Mouse (Mus musculus) heart, adult 2 months (tissue): Measurements from ENCODE around the gene Hormad2.

ENCODE experiments used
- CTCF ChIP-seq: fragments of 200-600 bp; IDR thresholded peaks from 2 replicates; pipeline ENCODE4 v1.8.1; 2022; ENCODE audit warnings: antibody characterized with exemption, mild to moderate bottlenecking, moderate library complexity
- EP300 ChIP-seq: fragments of 200-500 bp; IDR thresholded peaks from 2 replicates; pipeline ENCODE4 v1.6.1; 2011; ENCODE audit warnings: low read depth, low read length, control low read depth; ENCODE audit not compliant: insufficient read depth
- POLR2A ChIP-seq: fragments of 200-500 bp; IDR thresholded peaks from 2 replicates; pipeline ENCODE4 v1.6.1; 2011; ENCODE audit warnings: mild to moderate bottlenecking, low read depth, low read length, control low read depth; ENCODE audit not compliant: insufficient read depth

DNA sequence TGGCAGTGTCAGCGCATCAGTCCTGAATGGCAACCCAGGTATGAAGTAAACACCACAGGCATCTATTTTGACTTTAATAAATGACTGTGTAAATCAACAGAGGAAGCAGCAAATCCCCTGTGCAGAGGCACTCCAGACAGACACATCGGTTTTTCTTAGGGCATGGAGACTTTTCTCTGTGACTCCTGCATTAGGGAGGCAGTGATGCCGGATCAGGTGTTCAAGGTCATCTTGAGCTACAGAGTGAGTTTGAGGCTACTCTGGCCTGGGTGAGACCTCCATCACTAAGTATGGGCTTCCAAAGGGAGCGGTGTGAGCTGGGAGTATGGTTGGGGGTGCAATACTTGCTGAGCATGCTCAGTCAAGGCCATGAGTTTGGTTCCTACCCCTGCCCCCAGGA is 23.7 kb upstream of the Hormad2 start:
- TF ChIP-seq CTCF (no peak), EP300 (no peak), POLR2A (no peak)
